Comparison of ENCODE assay signal across 13 mouse cellular contexts in genomic region chr14:18261203-18261602, GRCm38 (mm10).
"Had no signal": no experiment of that assay in that cellular context is flagged by ENCODE, and none has a peak within 500 bp of the region (broad histone marks: within the 10 kb centered on the region; RNA-seq: fewer than 3 reads in every experiment).

No protein-coding gene starts in this region.

- ATAC-seq: intestine, postnatal 0 days; midbrain, embryonic 16.5 days had no signal

- H3K27ac ChIP-seq: limb, embryonic 13.5 days; midbrain, embryonic 12.5 days; neural tube, embryonic 13.5 days had no signal

- H3K27me3 ChIP-seq: limb, embryonic 13.5 days; midbrain, embryonic 12.5 days; neural tube, embryonic 13.5 days had no signal

- DNase-seq: kidney, adult 8-10 months; kidney, postnatal 25 days; left cerebral cortex, postnatal 4 days; lung, adult 18-20 months; lung, postnatal 4 days; right cerebral cortex, postnatal 14 days; thymus, adult 18-20 months; thymus, postnatal 25 days had no signal

- H3K4me3 ChIP-seq: limb, embryonic 13.5 days; midbrain, embryonic 12.5 days; neural tube, embryonic 13.5 days had no signal

- H3K9me3 ChIP-seq: limb, embryonic 13.5 days; midbrain, embryonic 12.5 days; neural tube, embryonic 13.5 days had no signal

- H3K9ac ChIP-seq: limb, embryonic 13.5 days; midbrain, embryonic 12.5 days; neural tube, embryonic 13.5 days had no signal

- H3K4me2 ChIP-seq: limb, embryonic 13.5 days; midbrain, embryonic 12.5 days; neural tube, embryonic 13.5 days had no signal

- H3K4me1 ChIP-seq: midbrain, embryonic 12.5 days had no signal
